Mouse (Mus musculus): ENCODE results near the gene Cnksr3.

Cnksr3 gene

DNA sequence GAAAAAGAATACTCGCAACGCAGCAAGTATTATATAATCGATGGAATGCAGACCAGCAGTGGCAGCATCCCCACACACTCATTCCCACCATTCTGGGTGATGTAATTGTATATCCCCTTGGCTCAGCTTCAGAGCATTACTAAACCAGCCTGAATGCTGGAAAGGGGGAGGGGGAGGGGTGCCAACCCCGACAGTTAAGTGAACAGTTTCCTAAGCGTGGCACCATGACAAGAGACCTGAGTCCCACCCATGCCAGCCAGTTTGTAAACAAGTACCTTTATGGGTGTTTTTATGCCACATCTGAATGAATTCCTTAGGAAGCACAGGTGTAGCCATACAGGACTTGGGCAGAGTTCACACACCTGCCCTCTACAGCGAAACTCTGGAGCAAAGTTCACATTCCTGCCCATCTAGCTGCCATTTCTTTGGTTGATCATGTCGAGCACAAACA is 53.0 kb downstream of the Cnksr3 start:
- in situ Hi-C loops (cut with MboI; ENCODE audit: low pct_unique_long_range_greater_than_20kb in 1 of 2, low sequenced_read_pairs in 2 of 2, unreplicated experiment in 1 of 2), result no loop called here

DNA sequence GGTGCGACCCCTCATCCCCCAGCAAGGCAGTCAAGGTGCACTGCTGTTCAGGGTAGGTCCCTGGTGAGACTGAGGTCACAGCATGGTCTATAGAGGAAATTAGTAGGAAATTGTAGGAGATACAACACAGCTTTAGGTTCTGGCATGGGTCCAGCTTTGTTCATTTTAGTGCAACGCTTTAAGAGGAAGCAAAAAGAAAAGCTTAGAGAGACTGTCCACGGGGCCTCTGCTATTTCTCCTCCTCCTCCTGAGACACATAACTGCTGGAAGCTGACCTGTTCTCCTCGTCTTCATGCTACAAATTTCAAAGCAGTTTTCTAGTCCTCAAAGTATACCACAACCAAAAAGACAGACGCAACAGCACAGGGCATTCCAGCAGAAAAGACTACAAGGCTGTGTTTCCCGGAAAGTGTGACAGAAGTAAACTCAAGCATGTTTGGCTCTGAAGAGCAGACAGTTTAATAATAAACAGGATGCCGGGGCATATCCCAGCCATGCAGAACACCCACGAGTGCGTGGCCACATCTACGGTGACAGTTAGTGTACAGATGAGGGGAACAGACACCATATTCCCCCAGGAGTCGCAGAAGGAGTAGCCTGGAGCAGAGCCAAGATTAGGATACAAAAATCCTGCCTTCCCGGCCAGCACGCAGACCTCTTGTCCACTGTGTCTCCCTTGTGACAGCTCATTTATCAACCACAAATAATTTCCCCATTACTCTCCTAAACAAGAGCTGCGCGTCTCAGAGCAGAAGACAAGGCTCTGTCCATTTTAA is 53.6 kb downstream of the Cnksr3 start:
- in situ Hi-C loops (cut with MboI; ENCODE audit: low pct_unique_long_range_greater_than_20kb in 1 of 2, low sequenced_read_pairs in 2 of 2, unreplicated experiment in 1 of 2), result no loop called here

DNA sequence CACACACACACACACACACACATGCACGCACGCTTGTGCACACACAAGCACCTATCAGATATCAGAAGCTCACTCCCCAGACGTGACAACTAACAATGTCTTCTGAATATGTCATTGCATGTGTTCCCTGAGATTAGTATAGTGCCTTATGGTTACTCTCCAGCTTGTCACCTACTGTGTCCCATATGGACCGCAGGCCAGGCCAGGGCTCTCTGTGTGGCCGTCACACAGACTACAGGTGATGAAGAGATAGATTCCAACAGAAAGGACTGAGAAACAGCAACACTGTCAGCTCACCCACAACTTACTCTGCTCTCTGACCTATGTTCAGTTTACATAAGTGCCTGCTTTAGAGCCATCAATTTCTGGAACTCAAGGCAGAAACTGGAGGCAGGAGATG is 57.2 kb downstream of the Cnksr3 start:
- in situ Hi-C loops (cut with MboI; ENCODE audit: low pct_unique_long_range_greater_than_20kb in 1 of 2, low sequenced_read_pairs in 2 of 2, unreplicated experiment in 1 of 2), result no loop called here

- in situ Hi-C loops (cut with MboI; ENCODE audit: low pct_unique_long_range_greater_than_20kb in 1 of 2, low sequenced_read_pairs in 2 of 2, unreplicated experiment in 1 of 2), result no loop called here
These were observed 59.1 kb downstream of the Cnksr3 start for GRCm38 (mm10) chr10:7152926-7153325.

DNA sequence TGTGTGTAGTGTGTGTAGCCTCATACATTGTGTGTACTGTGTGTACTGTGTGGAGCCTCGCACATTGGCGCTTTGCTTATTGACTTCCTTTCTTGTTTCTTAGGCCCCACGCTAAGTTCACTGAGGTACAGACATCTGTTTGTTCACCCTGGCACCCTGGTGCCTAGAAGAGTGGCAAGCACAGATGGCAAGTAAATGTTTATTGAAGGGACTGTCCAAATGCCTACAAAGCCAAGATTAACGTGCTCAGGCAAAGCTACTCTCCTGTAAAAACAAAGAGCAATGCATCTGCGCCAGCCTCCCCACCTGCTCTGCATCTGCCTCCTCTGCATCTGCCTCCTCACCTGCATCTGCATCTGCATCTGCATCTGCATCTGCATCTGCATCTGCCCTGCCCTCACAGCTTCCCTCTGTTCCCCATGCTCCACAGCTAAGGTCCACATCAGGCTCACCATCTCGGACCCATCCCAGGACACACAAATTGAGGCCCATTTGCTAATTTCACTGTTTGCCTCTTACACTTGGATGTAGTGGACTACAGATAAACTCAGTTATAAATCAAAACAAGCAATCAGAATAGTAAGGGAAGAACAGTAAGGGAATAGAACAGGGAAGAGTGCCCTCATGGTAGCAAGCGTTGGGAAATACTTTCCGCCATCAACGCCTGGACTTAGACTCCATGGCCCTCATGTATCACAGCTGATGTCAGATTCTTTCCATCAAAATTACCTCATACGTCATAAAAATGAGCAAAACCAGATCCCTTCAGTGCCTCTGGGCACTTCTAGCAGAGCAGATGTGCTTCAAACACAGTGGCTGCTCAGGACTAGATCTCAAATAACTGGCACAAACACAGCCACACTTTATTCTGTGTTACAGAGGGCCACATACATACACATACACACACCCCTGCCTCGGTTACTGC is 62.1 kb downstream of the Cnksr3 start:
- in situ Hi-C loops (cut with MboI; ENCODE audit: low pct_unique_long_range_greater_than_20kb in 1 of 2, low sequenced_read_pairs in 2 of 2, unreplicated experiment in 1 of 2), result no loop called here

GRCm38 (mm10) chr10:7145614-7146013 is 66.4 kb downstream of the Cnksr3 start:
- in situ Hi-C loops (cut with MboI; ENCODE audit: low pct_unique_long_range_greater_than_20kb in 1 of 2, low sequenced_read_pairs in 2 of 2, unreplicated experiment in 1 of 2), result no loop called here

GRCm38 (mm10) chr10:7144081-7144783 is 67.8 kb downstream of the Cnksr3 start:
- in situ Hi-C loops (cut with MboI; ENCODE audit: low pct_unique_long_range_greater_than_20kb in 1 of 2, low sequenced_read_pairs in 2 of 2, unreplicated experiment in 1 of 2), result no loop called here

DNA sequence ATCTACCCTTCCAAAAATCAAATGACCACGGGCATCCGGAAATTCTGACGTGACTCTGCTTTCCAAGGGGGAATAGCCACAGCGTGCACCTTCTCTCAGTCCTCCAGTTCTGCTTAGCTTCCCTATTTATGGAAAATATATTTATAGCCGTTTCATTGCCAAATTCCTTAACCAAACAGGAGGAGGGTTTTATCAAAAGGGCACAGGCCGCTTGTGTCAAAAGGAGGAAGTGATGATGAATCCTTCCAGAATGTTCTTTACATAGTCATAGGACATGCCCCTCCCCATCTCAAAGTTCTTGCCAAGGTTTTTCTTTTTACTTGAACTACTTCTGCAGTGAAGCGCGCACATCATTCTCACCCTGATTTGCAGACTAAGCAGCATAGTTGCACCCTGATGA is 69.8 kb downstream of the Cnksr3 start:
- in situ Hi-C loops (cut with MboI; ENCODE audit: low pct_unique_long_range_greater_than_20kb in 1 of 2, low sequenced_read_pairs in 2 of 2, unreplicated experiment in 1 of 2), result no loop called here

DNA sequence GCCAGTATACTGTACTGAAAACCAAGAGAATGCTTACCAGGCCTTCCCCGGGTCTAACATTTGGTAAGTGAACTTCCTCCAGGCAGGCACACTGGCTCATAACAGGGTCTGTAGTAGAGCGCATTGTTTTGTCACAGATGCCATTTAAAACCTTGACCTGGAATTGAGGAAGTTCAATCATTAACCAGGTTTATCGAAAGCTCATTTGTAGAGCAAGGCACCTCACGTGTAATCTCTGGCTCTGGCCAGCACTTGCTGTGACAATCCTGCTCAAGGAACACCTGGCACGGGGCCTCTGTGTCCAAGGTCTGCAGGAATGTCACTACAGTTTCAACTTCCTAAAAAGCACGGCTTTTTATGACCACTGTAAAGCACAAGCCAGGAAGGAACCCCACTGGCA is 71.8 kb downstream of the Cnksr3 start:
- in situ Hi-C loops (cut with MboI; ENCODE audit: low pct_unique_long_range_greater_than_20kb in 1 of 2, low sequenced_read_pairs in 2 of 2, unreplicated experiment in 1 of 2), result no loop called here

- in situ Hi-C loops (cut with MboI; ENCODE audit: low pct_unique_long_range_greater_than_20kb in 1 of 2, low sequenced_read_pairs in 2 of 2, unreplicated experiment in 1 of 2), result no loop called here
These were observed 74.0 kb downstream of the Cnksr3 start for GRCm38 (mm10) chr10:7138049-7138448.

- in situ Hi-C loops (cut with MboI; ENCODE audit: low pct_unique_long_range_greater_than_20kb in 1 of 2, low sequenced_read_pairs in 2 of 2, unreplicated experiment in 1 of 2), result no loop called here
These were observed 76.3 kb downstream of the Cnksr3 start for GRCm38 (mm10) chr10:7135751-7136150.

GRCm38 (mm10) chr10:7133005-7133404 is 79.0 kb downstream of the Cnksr3 start:
- in situ Hi-C loops (cut with MboI; ENCODE audit: low pct_unique_long_range_greater_than_20kb in 1 of 2, low sequenced_read_pairs in 2 of 2, unreplicated experiment in 1 of 2), result no loop called here

DNA sequence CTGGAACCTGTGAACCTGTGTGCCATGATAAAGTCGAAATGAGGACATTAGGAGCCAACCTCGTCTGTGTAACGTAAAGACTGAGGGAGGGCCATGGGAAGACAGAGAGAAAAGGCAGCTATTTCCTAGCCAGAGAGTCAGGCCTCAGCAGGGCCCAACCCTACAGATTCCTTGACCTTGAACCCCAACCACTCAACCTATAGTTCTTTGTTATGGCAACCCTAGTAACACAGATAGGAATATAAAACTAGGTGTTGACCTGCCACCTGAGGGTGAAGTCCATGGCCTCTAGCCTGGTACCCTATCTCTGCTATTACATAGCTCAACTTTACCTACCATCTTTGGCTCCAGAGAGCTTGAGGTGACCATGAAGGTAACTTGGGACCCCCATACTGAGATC is 80.6 kb downstream of the Cnksr3 start:
- in situ Hi-C loops (cut with MboI; ENCODE audit: low pct_unique_long_range_greater_than_20kb in 1 of 2, low sequenced_read_pairs in 2 of 2, unreplicated experiment in 1 of 2), result no loop called here

DNA sequence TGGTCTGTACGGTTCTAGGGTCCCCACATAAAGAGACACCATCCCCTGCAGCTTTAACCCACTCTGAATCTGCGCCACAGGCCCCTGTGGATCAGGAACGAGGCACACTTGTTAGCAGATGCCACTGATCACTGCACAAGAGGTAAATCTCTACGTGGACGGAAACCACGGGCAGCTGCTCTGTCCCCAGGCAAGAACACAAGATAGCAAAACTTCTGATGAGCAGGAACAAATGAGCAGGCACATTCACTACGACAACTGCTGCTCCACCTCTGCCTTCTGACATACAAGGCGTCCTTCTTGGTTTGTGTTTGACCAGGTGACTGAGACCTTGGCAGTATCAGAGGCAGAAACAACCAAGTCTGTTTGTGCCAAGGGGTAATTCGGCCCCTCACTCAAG is 84.2 kb downstream of the Cnksr3 start:
- in situ Hi-C loops (cut with MboI; ENCODE audit: low pct_unique_long_range_greater_than_20kb in 1 of 2, low sequenced_read_pairs in 2 of 2, unreplicated experiment in 1 of 2), result no loop called here

- in situ Hi-C loops (cut with MboI; ENCODE audit: low pct_unique_long_range_greater_than_20kb in 1 of 2, low sequenced_read_pairs in 2 of 2, unreplicated experiment in 1 of 2), result no loop called here
These were observed 85.2 kb downstream of the Cnksr3 start for GRCm38 (mm10) chr10:7126882-7127281.

DNA sequence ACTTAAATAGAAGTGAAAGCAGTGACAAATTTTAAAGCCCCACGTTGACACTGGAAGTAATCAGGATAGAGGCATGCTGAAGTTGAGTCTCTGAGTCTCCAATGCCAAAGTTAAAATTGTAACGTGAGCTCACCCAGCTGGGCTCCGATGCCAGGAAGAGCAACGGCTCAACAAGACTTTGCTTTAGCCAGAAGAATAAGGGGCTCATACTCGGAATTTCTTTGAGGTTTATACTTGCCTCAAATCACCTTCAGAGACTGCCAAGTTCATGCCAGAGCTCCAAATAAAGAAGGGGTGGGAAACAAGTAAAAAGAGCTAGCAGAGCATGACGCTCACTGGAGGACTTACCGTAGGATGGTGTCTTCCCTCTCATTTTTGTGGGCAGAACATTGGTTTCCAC is 85.8 kb downstream of the Cnksr3 start:
- in situ Hi-C loops (cut with MboI; ENCODE audit: low pct_unique_long_range_greater_than_20kb in 1 of 2, low sequenced_read_pairs in 2 of 2, unreplicated experiment in 1 of 2), result no loop called here

GRCm38 (mm10) chr10:7124993-7125392 is 87.0 kb downstream of the Cnksr3 start:
- in situ Hi-C loops (cut with MboI; ENCODE audit: low pct_unique_long_range_greater_than_20kb in 1 of 2, low sequenced_read_pairs in 2 of 2, unreplicated experiment in 1 of 2), result no loop called here

DNA sequence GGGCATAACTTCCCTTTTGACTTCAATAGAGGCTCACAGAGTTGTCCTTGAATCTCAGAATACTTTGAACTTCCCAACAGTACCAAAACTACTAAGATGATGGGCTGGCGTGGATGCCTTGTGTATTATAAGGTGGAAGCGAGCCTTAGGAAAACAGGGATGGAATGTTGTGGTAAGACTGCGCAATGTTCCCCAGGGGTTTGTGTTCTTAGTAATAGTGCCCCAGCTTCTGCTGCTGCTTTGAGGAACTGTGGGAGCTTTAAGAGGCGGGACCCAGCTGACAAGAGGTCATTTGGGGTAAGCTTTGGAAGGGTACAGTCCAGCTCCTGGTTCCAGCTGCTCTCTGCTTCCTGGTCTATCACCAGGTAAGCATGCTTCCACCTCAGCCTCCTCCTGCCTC is 89.7 kb downstream of the Cnksr3 start:
- in situ Hi-C loops (cut with MboI; ENCODE audit: low pct_unique_long_range_greater_than_20kb in 1 of 2, low sequenced_read_pairs in 2 of 2, unreplicated experiment in 1 of 2), result no loop called here

DNA sequence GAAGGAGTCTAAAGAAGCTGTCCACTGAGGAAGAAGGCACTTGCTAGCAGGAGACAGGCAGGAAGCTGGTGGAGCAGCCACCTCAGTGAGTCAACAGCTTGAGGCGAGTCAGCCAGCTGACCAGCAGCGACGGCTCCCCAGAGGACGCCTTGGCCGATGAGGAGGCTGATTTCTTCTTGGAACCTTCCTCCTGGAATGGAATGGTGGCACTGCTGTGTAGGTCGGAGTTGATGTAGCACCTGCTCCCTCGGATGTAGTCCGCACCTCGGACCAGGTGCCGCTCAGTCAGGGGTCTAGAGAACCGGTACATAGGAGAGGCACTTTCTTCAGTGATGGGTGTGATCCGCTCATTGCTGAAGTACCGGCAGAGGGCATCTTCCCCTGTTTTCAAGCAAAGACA is 91.8 kb downstream of the Cnksr3 start:
- in situ Hi-C loops (cut with MboI; ENCODE audit: low pct_unique_long_range_greater_than_20kb in 1 of 2, low sequenced_read_pairs in 2 of 2, unreplicated experiment in 1 of 2), result no loop called here
